Comparison of ENCODE assay signal across 29 mouse cellular contexts in the genomic region with DNA sequence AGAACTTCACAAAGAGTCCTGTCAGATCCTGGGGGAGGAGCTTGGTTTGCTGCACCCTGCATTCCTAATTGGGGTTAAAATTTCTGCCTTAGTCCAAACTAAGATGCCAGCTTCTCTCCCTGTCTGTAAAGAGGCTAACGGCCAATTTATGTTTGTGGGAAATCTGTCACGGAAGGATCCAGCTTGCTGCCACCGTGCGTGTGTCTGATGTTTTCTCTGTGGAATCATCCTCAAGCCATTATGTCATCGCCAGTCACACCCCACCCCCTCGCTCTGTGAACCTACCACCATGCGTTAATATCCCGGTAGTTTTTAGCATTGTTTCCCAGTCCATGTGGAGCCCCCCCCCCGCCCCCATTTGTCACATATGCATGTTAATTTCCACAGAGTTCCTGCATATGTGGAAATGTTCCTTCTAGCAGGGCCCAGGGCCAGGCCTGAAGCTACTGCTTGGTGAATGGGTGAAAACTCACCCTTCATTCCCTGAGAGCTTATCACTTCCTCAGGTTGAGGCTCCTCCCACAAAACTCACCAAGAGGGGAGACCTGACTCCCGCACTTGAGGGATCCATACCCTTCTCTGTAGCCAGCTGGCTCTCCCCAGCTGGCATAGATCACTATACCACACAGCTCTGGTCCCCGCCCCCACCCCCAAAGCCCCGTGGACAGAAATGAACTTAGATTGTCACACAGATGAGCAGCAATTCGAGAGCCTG.
DNase-seq lines count a peak whose midpoint lies in the region; ATAC-seq and TF ChIP-seq lines count a peak whose summit lies in the region.
"Had no signal": no experiment of that assay in that cellular context is flagged by ENCODE, and none has a peak within 500 bp of the region (broad histone marks: within the 10 kb centered on the region; RNA-seq: fewer than 3 reads in every experiment).

No protein-coding gene starts in this region.

- no peak overlapping the region for H3K27ac ChIP-seq in forebrain, embryonic 14.5 days (ENCODE audit: low read depth, low read length)
- H3K27ac ChIP-seq in forebrain, embryonic 15.5 days (replicated peaks) = no peak overlapping the region
- H3K27ac ChIP-seq in stomach, embryonic 15.5 days = no peak overlapping the region
- H3K27ac ChIP-seq in stomach, postnatal 0 days (replicated peaks) = no peak overlapping the region
- H3K27ac ChIP-seq in intestine, embryonic 16.5 days (ENCODE audit: low read length) = no peak overlapping the region
- H3K27ac ChIP-seq: forebrain, embryonic 13.5 days; gastrocnemius, adult 2 months; heart, adult 2 months; hindbrain, embryonic 13.5 days; kidney, embryonic 15.5 days; limb, embryonic 13.5 days; lung, embryonic 15.5 days; midbrain, embryonic 10.5 days; neural tube, embryonic 12.5 days had no signal

- H3K9me3 ChIP-seq in forebrain, embryonic 14.5 days (replicated peaks; ENCODE audit: control insufficient read depth, low read length) = no peaks in the 10 kb centered on the region
- no peaks in the 10 kb centered on the region for H3K9me3 ChIP-seq in forebrain, embryonic 15.5 days
- no peaks in the 10 kb centered on the region for H3K9me3 ChIP-seq in stomach, embryonic 15.5 days
- H3K9me3 ChIP-seq in stomach, postnatal 0 days (ENCODE audit: control insufficient read depth, low read length) = no peaks in the 10 kb centered on the region
- H3K9me3 ChIP-seq in intestine, embryonic 16.5 days (ENCODE audit: control insufficient read depth, low read length) = no peaks in the 10 kb centered on the region
- H3K9me3 ChIP-seq: forebrain, embryonic 13.5 days; hindbrain, embryonic 13.5 days; kidney, embryonic 15.5 days; limb, embryonic 13.5 days; lung, embryonic 15.5 days; neural tube, embryonic 12.5 days had no signal

- H3K4me3 ChIP-seq in forebrain, embryonic 14.5 days (ENCODE audit: low read depth, low read length) = no peak overlapping the region
- no peak overlapping the region for H3K4me3 ChIP-seq in forebrain, embryonic 15.5 days
- H3K4me3 ChIP-seq in stomach, embryonic 15.5 days (replicated peaks) = no peak overlapping the region
- no peak overlapping the region for H3K4me3 ChIP-seq in stomach, postnatal 0 days (ENCODE audit: low read depth, low read length)
- no peak overlapping the region for H3K4me3 ChIP-seq in intestine, embryonic 16.5 days (ENCODE audit: low read length)
- H3K4me3 ChIP-seq: erythroblast, embryonic 14.5 days; forebrain, embryonic 13.5 days; gastrocnemius, adult 2 months; heart, adult 2 months; hindbrain, embryonic 13.5 days; kidney, embryonic 15.5 days; limb, embryonic 13.5 days; lung, embryonic 15.5 days; midbrain, embryonic 10.5 days; myocyte; neural tube, embryonic 12.5 days had no signal

- TF ChIP-seq CTCF in stomach, postnatal 0 days (IDR thresholded peaks at IDR 0.05; ENCODE audit: low read depth) = no peak

- H3K27me3 ChIP-seq in forebrain, embryonic 14.5 days (replicated peaks; ENCODE audit: control insufficient read depth, insufficient read depth, low read length) = no peaks in the 10 kb centered on the region
- H3K27me3 ChIP-seq in forebrain, embryonic 15.5 days = no peaks in the 10 kb centered on the region
- no peaks in the 10 kb centered on the region for H3K27me3 ChIP-seq in stomach, embryonic 15.5 days (replicated peaks)
- no peaks in the 10 kb centered on the region for H3K27me3 ChIP-seq in stomach, postnatal 0 days (ENCODE audit: control insufficient read depth, insufficient read depth, low read length)
- no peaks in the 10 kb centered on the region for H3K27me3 ChIP-seq in intestine, embryonic 16.5 days (replicated peaks; ENCODE audit: control insufficient read depth, insufficient read depth, low read length)
- H3K27me3 ChIP-seq: forebrain, embryonic 13.5 days; hindbrain, embryonic 13.5 days; kidney, embryonic 15.5 days; limb, embryonic 13.5 days; lung, embryonic 15.5 days; neural tube, embryonic 12.5 days; Patski had no signal

- peaks cover 3% of the 10 kb centered on the region; the same call in 1 of the 2 replicates for H3K4me1 ChIP-seq in forebrain, embryonic 14.5 days (ENCODE audit: control insufficient read depth, insufficient read depth, low read length)
- peaks cover 9% of the 10 kb centered on the region for H3K4me1 ChIP-seq in forebrain, embryonic 15.5 days
- 0 out of 2 replicates have a peak, but pooled peaks cover 3% of the 10 kb centered on the region for H3K4me1 ChIP-seq in stomach, embryonic 15.5 days
- no peaks in the 10 kb centered on the region for H3K4me1 ChIP-seq in stomach, postnatal 0 days (replicated peaks; ENCODE audit: control insufficient read depth, insufficient read depth)
- peaks cover 4% of the 10 kb centered on the region; the same call in 1 of the 2 replicates for H3K4me1 ChIP-seq in intestine, embryonic 16.5 days (ENCODE audit: control insufficient read depth, insufficient read depth, low read length)
- H3K4me1 ChIP-seq: hindbrain, embryonic 13.5 days; limb, embryonic 13.5 days; lung, embryonic 15.5 days; midbrain, embryonic 10.5 days; neural tube, embryonic 12.5 days had no signal

- ATAC-seq in forebrain, embryonic 14.5 days = no peak
- ATAC-seq in forebrain, embryonic 15.5 days (replicated peaks) = no peak
- 0 out of 2 replicates have a peak, but pooled peaks have one; percentile 18 for ATAC-seq in stomach, embryonic 15.5 days (ENCODE audit: insufficient read depth, low FRiP score, low read depth)
- ATAC-seq in stomach, postnatal 0 days (ENCODE audit: low FRiP score, low TSS enrichment) = no peak
- peak; percentile 31 for ATAC-seq in intestine, embryonic 16.5 days
- ATAC-seq: forebrain, embryonic 13.5 days; midbrain, embryonic 16.5 days; Patski had no signal

- no peak for TF ChIP-seq EP300 in stomach, postnatal 0 days (optimal IDR thresholded peaks at IDR 0.05)

- no peak overlapping the region for H3K4me2 ChIP-seq in forebrain, embryonic 14.5 days (ENCODE audit: low read length)
- H3K4me2 ChIP-seq in forebrain, embryonic 15.5 days (replicated peaks) = no peak overlapping the region
- H3K4me2 ChIP-seq in stomach, embryonic 15.5 days = no peak overlapping the region
- no peak overlapping the region for H3K4me2 ChIP-seq in stomach, postnatal 0 days (replicated peaks; ENCODE audit: low read depth)
- no peak overlapping the region for H3K4me2 ChIP-seq in intestine, embryonic 16.5 days (ENCODE audit: low read depth, low read length)
- H3K4me2 ChIP-seq: forebrain, embryonic 13.5 days; hindbrain, embryonic 13.5 days; kidney, embryonic 15.5 days; limb, embryonic 13.5 days; liver, embryonic 11.5 days; lung, embryonic 15.5 days; neural tube, embryonic 12.5 days had no signal

- H3K9ac ChIP-seq in forebrain, embryonic 14.5 days (ENCODE audit: low read length) = no peak overlapping the region
- H3K9ac ChIP-seq in forebrain, embryonic 15.5 days (replicated peaks) = no peak overlapping the region
- no peak overlapping the region for H3K9ac ChIP-seq in stomach, embryonic 15.5 days
- H3K9ac ChIP-seq in stomach, postnatal 0 days (ENCODE audit: low read length) = no peak overlapping the region
- no peak overlapping the region for H3K9ac ChIP-seq in intestine, embryonic 16.5 days (ENCODE audit: low read depth, low read length)
- H3K9ac ChIP-seq: forebrain, embryonic 13.5 days; hindbrain, embryonic 13.5 days; kidney, embryonic 15.5 days; limb, embryonic 13.5 days; lung, embryonic 15.5 days; neural tube, embryonic 12.5 days had no signal

- DNase-seq in forebrain, embryonic 14.5 days (ENCODE audit: low spot score) = peak; percentile 14
- DNase-seq in layer of hippocampus, adult 11-12 months (ENCODE audit: low spot score) = peak; percentile 17
- DNase-seq in layer of hippocampus, adult 9-11 months = no peak
- DNase-seq in stomach, postnatal 0 days (ENCODE audit: low spot score) = no peak
- DNase-seq: adrenal gland, postnatal 14 days; cerebellum, adult 11-12 months; cerebellum, postnatal 10 days; gastrocnemius, adult 2 months; gastrocnemius, postnatal 36 days; heart, adult 2 months; heart, postnatal 4 days; kidney, adult 18-20 months; kidney, postnatal 36 days; thymus, postnatal 25 days had no signal

- no peaks in the 10 kb centered on the region for H3K36me3 ChIP-seq in forebrain, embryonic 14.5 days (ENCODE audit: control insufficient read depth, insufficient read depth, low read length)
- no peaks in the 10 kb centered on the region for H3K36me3 ChIP-seq in forebrain, embryonic 15.5 days
- H3K36me3 ChIP-seq in stomach, embryonic 15.5 days = no peaks in the 10 kb centered on the region
- no peaks in the 10 kb centered on the region for H3K36me3 ChIP-seq in stomach, postnatal 0 days (ENCODE audit: control insufficient read depth, insufficient read depth, low read length)
- H3K36me3 ChIP-seq in intestine, embryonic 16.5 days (ENCODE audit: control insufficient read depth, insufficient read depth, low read length) = no peaks in the 10 kb centered on the region
- H3K36me3 ChIP-seq: hindbrain, embryonic 13.5 days; kidney, embryonic 15.5 days; limb, embryonic 13.5 days; lung, embryonic 15.5 days; midbrain, embryonic 10.5 days; neural tube, embryonic 12.5 days had no signal

- WGBS in forebrain, embryonic 14.5 days = 59% methylated on average over 13 of the region's 13 CpGs
- WGBS in forebrain, embryonic 15.5 days = 51% methylated on average over 13 of the region's 13 CpGs
- 59% methylated on average over 13 of the region's 13 CpGs for WGBS in stomach, embryonic 15.5 days
- WGBS in stomach, postnatal 0 days = 64% methylated on average over 13 of the region's 13 CpGs
- WGBS in intestine, embryonic 16.5 days = 66% methylated on average over 13 of the region's 13 CpGs

Comparison
In these comparisons a context has a peak if more than half of its experiments do, and no peak if none do; other contexts are left out.
1. ATAC-seq: peak in stomach, embryonic 15.5 days (single experiment) and intestine, embryonic 16.5 days (single experiment); none in forebrain, embryonic 14.5 days (single experiment), forebrain, embryonic 15.5 days (single experiment) and stomach, postnatal 0 days (single experiment).
2. DNase-seq: peak in forebrain, embryonic 14.5 days (single experiment) and layer of hippocampus, adult 11-12 months (single experiment); none in layer of hippocampus, adult 9-11 months (single experiment) and stomach, postnatal 0 days (single experiment).